Mouse (Mus musculus): ENCODE measurements around the gene Flt3.

Gene Flt3

GRCm38 (mm10) chr5:147291764-147292505 lies 108.4 kb downstream of the Flt3 start:
- ATAC-seq (ENCODE audit: low TSS enrichment), result no peak

DNA sequence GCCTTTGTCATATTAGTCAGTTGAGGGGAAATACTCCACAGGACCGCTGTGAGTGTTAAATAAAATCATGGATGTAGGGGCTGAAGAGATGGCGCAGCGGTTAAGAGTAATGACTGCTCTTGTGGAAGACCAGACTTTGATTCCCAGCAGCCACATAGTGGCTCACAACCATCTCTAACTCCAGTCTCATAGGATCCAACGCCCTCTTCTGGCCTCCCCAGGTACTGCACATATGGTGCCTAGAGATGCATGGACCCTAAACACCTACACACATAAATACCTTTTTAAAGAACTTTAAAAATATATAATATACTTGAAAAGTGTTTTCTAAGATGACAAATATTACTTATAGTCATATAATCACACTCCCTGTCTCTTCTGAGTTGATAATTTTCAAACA lies 115.9 kb downstream of the Flt3 start:
- no peak for ATAC-seq (ENCODE audit: low TSS enrichment)
